Mouse (Mus musculus) kidney, adult 2 months (tissue): ENCODE results near the gene Bcat2.

Source experiments
- CTCF ChIP-seq: fragments of 200-500 bp; conservative IDR thresholded peaks from 2 replicates; pipeline ENCODE4 v1.5.1; 2011; ENCODE audit warnings: low read depth, mild to moderate bottlenecking, control low read depth, low read length, moderate library complexity, mixed read lengths; ENCODE audit not compliant: insufficient read depth, insufficient read length
- POLR2A ChIP-seq: fragments of 200-500 bp; IDR thresholded peaks from one replicate; pipeline ENCODE4 v1.6.1; 2011; ENCODE audit warnings: low read depth, low read length, control low read depth

- no peak for TF ChIP-seq CTCF
- no peak for TF ChIP-seq POLR2A
Observed at GRCm38 (mm10) chr7:45621443-45621842, 51.5 kb downstream of the Bcat2 start, which contains the start of gene Izumo1.
